Mouse (Mus musculus) kidney, adult 18-20 months (tissue): ENCODE results near the gene Apoa1.

Source experiments
- DNase-seq: peaks from one replicate; pipeline ENCODE4 v3.0.0; 2021

The Apoa1 gene

GRCm38 (mm10) chr9:46228491-46228890, at the start of gene Apoa1:
Apoa1 (plus strand) TSS chr9:46228580.
- no peak for DNase-seq

GRCm38 (mm10) chr9:46178595-46178994, 49.8 kb upstream of the Apoa1 start:
- no peak for DNase-seq

- DNase-seq: no peak
Observed at GRCm38 (mm10) chr9:46181297-46181696, 47.1 kb upstream of the Apoa1 start.

GRCm38 (mm10) chr9:46184542-46184941, 43.8 kb upstream of the Apoa1 start:
- DNase-seq: no peak

GRCm38 (mm10) chr9:46185191-46185590, 43.2 kb upstream of the Apoa1 start:
- DNase-seq: peak; percentile 41

- DNase-seq: no peak
Observed at GRCm38 (mm10) chr9:46186387-46186786, 42.0 kb upstream of the Apoa1 start.

- no peak for DNase-seq
Observed at GRCm38 (mm10) chr9:46188370-46188769, 40.0 kb upstream of the Apoa1 start.

- no peak for DNase-seq
Observed at GRCm38 (mm10) chr9:46188956-46189355, 39.4 kb upstream of the Apoa1 start.

GRCm38 (mm10) chr9:46189381-46189780, 39.0 kb upstream of the Apoa1 start:
- no peak for DNase-seq

GRCm38 (mm10) chr9:46191234-46191633, 37.1 kb upstream of the Apoa1 start:
- DNase-seq: no peak

GRCm38 (mm10) chr9:46191644-46192043, 36.7 kb upstream of the Apoa1 start:
- no peak for DNase-seq

GRCm38 (mm10) chr9:46192642-46193041, 35.7 kb upstream of the Apoa1 start:
- DNase-seq: no peak

- DNase-seq: no peak
Observed at GRCm38 (mm10) chr9:46194809-46195208, 33.6 kb upstream of the Apoa1 start.

- no peak for DNase-seq
Observed at GRCm38 (mm10) chr9:46196699-46197169, 31.6 kb upstream of the Apoa1 start.

- DNase-seq: no peak
Observed at GRCm38 (mm10) chr9:46198461-46198860, 29.9 kb upstream of the Apoa1 start.

GRCm38 (mm10) chr9:46198936-46199335, 29.4 kb upstream of the Apoa1 start:
- no peak for DNase-seq

- no peak for DNase-seq
Observed at GRCm38 (mm10) chr9:46199609-46200008, 28.8 kb upstream of the Apoa1 start.

GRCm38 (mm10) chr9:46206834-46207500, 21.4 kb upstream of the Apoa1 start:
- peak; percentile 71 for DNase-seq

GRCm38 (mm10) chr9:46207501-46207869, 20.9 kb upstream of the Apoa1 start:
- DNase-seq: no peak

GRCm38 (mm10) chr9:46208401-46208974, 19.9 kb upstream of the Apoa1 start:
- DNase-seq: no peak

- DNase-seq: no peak
Observed at GRCm38 (mm10) chr9:46210473-46210872, 17.9 kb upstream of the Apoa1 start.

GRCm38 (mm10) chr9:46214276-46214675, 14.1 kb upstream of the Apoa1 start:
- DNase-seq: no peak

GRCm38 (mm10) chr9:46214946-46215337, 13.4 kb upstream of the Apoa1 start:
- DNase-seq: no peak
